8 mouse cellular contexts compared by ENCODE assay signal in the genomic region with DNA sequence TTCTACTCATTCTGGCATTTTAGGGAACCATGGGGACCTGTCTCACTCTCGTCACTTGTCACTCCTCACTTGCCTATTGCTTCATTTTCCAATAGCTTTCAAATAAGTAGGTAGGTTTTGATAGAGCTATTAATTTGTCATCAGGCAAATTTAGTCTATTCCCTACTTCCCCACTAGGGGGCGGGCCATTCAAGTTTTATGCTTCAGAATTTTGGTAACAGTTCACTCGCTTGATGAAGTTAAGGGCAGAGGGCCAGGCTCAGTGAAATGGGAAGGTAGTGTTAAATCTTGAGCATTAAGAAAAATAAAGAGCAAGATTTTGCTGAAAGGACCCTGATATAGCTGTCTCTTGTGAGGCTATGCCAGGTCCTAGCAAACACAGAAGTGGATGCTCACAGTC.
DNase-seq lines count a peak whose midpoint lies in the region; ATAC-seq lines count a peak whose summit lies in the region.

No protein-coding gene starts in this region.

- ATAC-seq in CD4-positive, CD25-positive, alpha-beta regulatory T cell, adult 4 months = no peak

- peak; percentile 0 for DNase-seq in CD4-positive, CD25-positive, alpha-beta regulatory T cell, adult 2 months (ENCODE audit: low read depth, low spot score)
- DNase-seq in testis, postnatal 10 days (ENCODE audit: low spot score) = peak; percentile 77
- no peak for DNase-seq in testis, postnatal 14 days (ENCODE audit: low spot score)
- peak; percentile 52 to 67 for DNase-seq in cerebellum, postnatal 36 days
- DNase-seq in heart, postnatal 4 days = peak; percentile 61
- DNase-seq in left cerebral cortex, adult 8-10 months (ENCODE audit: low spot score in 2 of 2) = peak; percentile 10 to 37
- DNase-seq in retina, postnatal 7 days (ENCODE audit: low read depth, low spot score) = peak; percentile 20
